Mouse (Mus musculus) embryonic stem cell, embryonic (primary cell): ENCODE results near the gene Scn2a.

Experiments used
- CTCF ChIA-PET, 4 experiments: fragments of 300-600 bp in 2 of 4; fragments of 350-600 bp in 2 of 4; sonication (Branson Sonifier 250); formaldehyde crosslinking; loops; one replicate each; lab custom pipeline; 2022; ENCODE audit warnings: inconsistent platforms in 2 of 4; lab: Charles Lee
- POLR2A ChIA-PET, 4 experiments: fragments of 300-600 bp in 2 of 4; fragments of 350-600 bp in 2 of 4; sonication (Branson Sonifier 250); formaldehyde crosslinking; loops; one replicate each; lab custom pipeline; 2022; ENCODE audit warnings: antibody characterized with exemption in 4 of 4, inconsistent platforms in 1 of 4; lab: Charles Lee

The Scn2a gene

GRCm38 (mm10) chr2:65685151-65685550 is 64.6 kb downstream of the Scn2a start:
- ChIA-PET CTCF (no interaction called here), POLR2A (no interaction called here)

- POLR2A ChIA-PET, result no interaction called here
- CTCF ChIA-PET, result no interaction called here
These were observed 70.0 kb downstream of the Scn2a start for GRCm38 (mm10) chr2:65690456-65691184.

DNA sequence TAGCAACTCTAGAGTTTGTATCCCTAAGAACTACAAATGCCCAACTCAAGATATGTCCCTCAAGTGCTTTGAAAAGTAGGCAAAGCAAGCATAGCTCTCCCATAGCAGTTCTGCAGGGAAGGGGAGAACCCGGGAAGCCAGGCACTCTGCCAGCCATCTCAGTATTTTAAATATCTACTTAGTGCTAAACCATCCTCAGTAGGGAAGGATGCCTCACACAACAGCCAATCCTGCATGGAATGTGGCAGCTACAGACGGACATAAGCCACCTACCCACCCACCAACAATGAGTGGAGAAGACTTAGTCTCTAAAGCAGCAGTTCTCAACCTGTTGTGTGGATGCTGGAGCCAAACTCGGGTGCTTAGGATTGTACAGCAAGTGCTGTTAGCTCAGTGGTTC is 73.9 kb downstream of the Scn2a start:
- CTCF ChIA-PET, result no interaction called here
- POLR2A ChIA-PET, result interaction anchor here in 1 of 4 experiments (0.6 kb wide), 1 partner anchor 947 kb away, joined by 3 read pairs; no protein-coding TSS in a partner anchor

GRCm38 (mm10) chr2:65695061-65695460 is 74.5 kb downstream of the Scn2a start:
- ChIA-PET POLR2A (interaction anchor here in 1 of 4 experiments (0.5 to 0.6 kb wide), 2 partner anchors 470 to 947 kb away, joined by 3 to 5 read pairs; no protein-coding TSS in a partner anchor), CTCF (no interaction called here)

GRCm38 (mm10) chr2:65700246-65700645 is 79.7 kb downstream of the Scn2a start:
- ChIA-PET CTCF (no interaction called here), POLR2A (no interaction called here)

DNA sequence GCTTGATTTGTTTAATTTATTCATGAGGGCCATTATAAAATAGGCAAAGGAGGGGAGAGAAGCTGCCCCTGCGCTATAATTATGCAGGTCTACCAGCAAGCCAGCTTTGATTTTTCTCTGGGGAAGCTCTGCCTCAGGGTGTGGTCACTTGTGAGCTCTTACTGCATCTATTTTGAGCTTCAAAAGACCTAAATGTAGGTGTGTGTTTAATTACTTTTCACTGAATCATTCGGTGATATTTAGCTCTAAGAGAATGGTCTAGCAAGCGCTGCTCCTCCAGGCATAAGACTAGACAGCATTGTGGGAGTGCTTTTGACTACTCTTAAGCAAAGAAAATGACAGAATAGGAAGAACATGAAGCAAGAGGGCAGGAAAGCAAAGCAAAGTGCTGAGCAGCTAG is 80.6 kb downstream of the Scn2a start:
- CTCF ChIA-PET, result no interaction called here
- POLR2A ChIA-PET, result no interaction called here

DNA sequence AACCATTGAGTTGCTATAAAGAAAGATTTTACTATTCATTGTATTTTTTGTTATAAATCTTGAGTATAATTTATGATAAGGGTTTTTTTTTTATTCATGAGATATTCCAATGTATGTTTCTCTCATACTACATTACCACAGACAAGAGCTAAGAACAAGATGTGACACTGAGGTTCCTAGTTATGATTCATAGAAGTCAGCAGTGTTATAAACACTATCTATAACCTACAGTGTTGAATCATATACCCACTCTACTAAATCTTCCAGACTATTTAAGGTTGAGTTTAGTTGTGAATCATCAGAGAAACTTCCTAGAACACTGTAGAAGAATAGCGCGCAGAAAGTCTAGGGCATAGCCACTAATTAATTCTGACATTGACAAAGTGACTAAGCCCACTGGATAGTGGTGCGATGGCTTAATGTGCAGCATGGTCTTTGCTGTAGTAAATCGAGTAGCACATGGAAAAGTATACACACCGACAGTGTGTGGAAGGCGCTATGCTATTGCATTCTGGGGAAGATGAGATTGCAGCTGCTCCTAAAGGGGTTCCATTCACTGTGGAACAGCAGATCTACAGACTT is 101.7 kb downstream of the Scn2a start:
- ChIA-PET POLR2A (no interaction called here), CTCF (no interaction called here)

GRCm38 (mm10) chr2:65745400-65745799 is 124.8 kb downstream of the Scn2a start:
- ChIA-PET POLR2A (no interaction called here), CTCF (no interaction called here)

GRCm38 (mm10) chr2:65782442-65782841 is 161.9 kb downstream of the Scn2a start:
- CTCF ChIA-PET, result no interaction called here
- POLR2A ChIA-PET, result interaction anchor here in 1 of 4 experiments (0.7 kb wide), 1 partner anchor 386 kb away, joined by 4 read pairs; no protein-coding TSS in a partner anchor

- CTCF ChIA-PET, result no interaction called here
- POLR2A ChIA-PET, result interaction anchor here in 2 of 4 experiments (0.7 to 1.0 kb wide), 2 partner anchors 60 to 302 kb away, joined by 3 to 4 read pairs; no protein-coding TSS in a partner anchor
These were observed 162.8 kb downstream of the Scn2a start for GRCm38 (mm10) chr2:65783392-65783791.

GRCm38 (mm10) chr2:65792516-65792915 is 171.9 kb downstream of the Scn2a start:
- ChIA-PET CTCF (interaction anchor here in 2 of 4 experiments (0.5 to 1.5 kb wide), 3 partner anchors 249 to 308 kb away, joined by 3 to 5 read pairs (median 3); no protein-coding TSS in a partner anchor), POLR2A (no interaction called here)

- ChIA-PET CTCF (interaction anchor here in 2 of 4 experiments (0.9 to 1.5 kb wide), 2 partner anchors 248 kb away, joined by 3 to 4 read pairs; no protein-coding TSS in a partner anchor), POLR2A (no interaction called here)
These were observed 173.0 kb downstream of the Scn2a start for GRCm38 (mm10) chr2:65793593-65793992.

DNA sequence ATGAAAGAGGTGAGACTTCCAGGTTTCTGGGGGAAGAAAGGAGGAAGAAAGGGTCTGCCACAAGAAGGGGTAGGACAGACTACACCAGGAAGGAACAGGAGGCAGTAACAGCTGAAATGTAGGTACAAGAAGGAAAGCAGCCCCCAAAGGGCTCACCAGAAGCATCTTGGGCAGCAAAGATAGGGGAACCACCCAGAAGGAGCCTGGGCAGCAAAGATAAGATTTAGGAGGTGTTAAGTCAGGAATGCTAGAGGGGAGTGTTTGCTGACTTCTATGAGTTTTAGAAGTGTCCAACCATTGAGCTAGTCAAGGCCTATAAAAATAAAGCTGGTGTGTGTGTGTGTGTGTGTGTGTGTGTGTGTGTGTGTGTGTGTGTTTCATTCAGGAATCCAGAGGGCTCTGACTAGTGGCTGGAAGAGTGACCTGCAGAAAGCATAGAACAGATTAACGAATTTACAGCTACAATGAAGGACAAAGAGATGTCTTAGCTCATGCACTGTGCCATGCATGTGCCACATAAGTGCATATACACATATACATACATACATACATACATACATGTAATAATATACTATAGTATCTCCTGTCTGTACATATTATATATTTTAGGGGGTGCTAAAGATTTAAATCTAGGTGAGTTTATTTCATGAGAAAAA is 180.6 kb downstream of the Scn2a start:
- POLR2A ChIA-PET, result no interaction called here
- CTCF ChIA-PET, result interaction anchor here in 1 of 4 experiments (0.6 kb wide), 1 partner anchor 1322 kb away, joined by 5 read pairs; no protein-coding TSS in a partner anchor

DNA sequence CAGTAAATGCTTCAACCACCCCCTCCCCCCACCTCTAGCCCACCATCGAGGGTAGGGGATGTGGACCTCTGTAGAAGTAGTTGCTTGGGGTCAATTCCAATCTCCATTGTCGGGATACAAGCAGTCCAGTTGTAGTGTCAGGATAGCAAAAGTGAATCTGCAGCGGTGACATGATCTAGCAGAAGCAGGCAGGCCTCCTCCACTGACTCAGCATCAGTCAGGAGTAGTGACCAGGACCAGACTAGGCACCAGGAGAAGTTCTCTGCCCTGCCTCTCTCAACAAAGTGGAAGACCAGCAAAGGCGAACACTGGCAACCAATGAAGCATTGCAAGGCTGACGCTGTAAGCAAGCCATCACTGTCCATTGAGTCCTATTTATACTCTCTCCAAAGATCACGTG is 186.0 kb downstream of the Scn2a start:
- ChIA-PET CTCF (no interaction called here), POLR2A (no interaction called here)

DNA sequence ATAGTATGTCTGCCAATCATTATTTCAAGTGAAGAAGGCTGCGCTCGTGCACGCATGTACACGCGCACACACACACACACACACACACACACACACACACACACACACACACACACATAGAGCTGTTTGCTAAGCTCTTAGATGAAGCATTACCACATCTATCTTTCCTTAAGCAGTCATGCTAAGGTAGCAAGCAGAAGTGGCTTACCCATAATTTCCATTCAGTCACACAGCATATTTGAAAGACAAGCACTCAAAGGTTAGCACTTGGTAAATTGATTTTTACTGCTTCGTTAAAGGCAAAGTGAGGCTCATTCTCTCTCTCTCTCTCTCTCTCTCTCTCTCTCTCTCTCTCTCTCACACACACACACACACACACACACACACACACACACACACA is 190.6 kb downstream of the Scn2a start:
- CTCF ChIA-PET, result interaction anchor here in 1 of 4 experiments (0.5 kb wide), 1 partner anchor 9 kb away, joined by 3 read pairs; no protein-coding TSS in a partner anchor
- POLR2A ChIA-PET, result interaction anchor here in 1 of 4 experiments (0.5 kb wide), 1 partner anchor 1119 kb away, joined by 3 read pairs; no protein-coding TSS in a partner anchor
